Mouse (Mus musculus) gastrocnemius, adult 18-20 months (tissue): ENCODE results near the gene Arsg. TPM values are rescaled to one million over a fixed set of nuclear protein-coding genes. Genes with fewer than 3 reads are reported as not detected.
A peak's percentile ranks its signal among the peaks of the same experiment; 100 is the strongest.

Experiments
- DNase-seq: peaks from one replicate; pipeline ENCODE4 v3.0.0; 2021; ENCODE audit warnings: low spot score
- total RNA-seq, 2 experiments: library from RNA; stranded (reverse); gene quantifications; 2 replicates each; pipeline ENCODE4 v1.2.3; 2021

Arsg gene
- total RNA-seq, 2 experiments from 2014 or later, result 1.2 to 1.6 TPM

- DNase-seq, result no peak
Observed at GRCm38 (mm10) chr11:109544432-109544831, 71.3 kb downstream of the Arsg start.

GRCm38 (mm10) chr11:109545265-109545664 is 72.1 kb downstream of the Arsg start:
- DNase-seq, result no peak

- DNase-seq, result no peak
Observed at GRCm38 (mm10) chr11:109545700-109546143, 72.5 kb downstream of the Arsg start.

- DNase-seq, result no peak
Observed at GRCm38 (mm10) chr11:109546305-109547001, 73.3 kb downstream of the Arsg start.

- no peak for DNase-seq
Observed at GRCm38 (mm10) chr11:109547652-109548051, 74.5 kb downstream of the Arsg start.

GRCm38 (mm10) chr11:109549599-109550290 is 76.6 kb downstream of the Arsg start:
- DNase-seq, result no peak

- DNase-seq, result no peak
Observed at GRCm38 (mm10) chr11:109553921-109554320, 80.7 kb downstream of the Arsg start.

GRCm38 (mm10) chr11:109554443-109554842 is 81.3 kb downstream of the Arsg start:
- DNase-seq, result no peak

- no peak for DNase-seq
Observed at GRCm38 (mm10) chr11:109556130-109556529, 83.0 kb downstream of the Arsg start.

GRCm38 (mm10) chr11:109557419-109557818 is 84.2 kb downstream of the Arsg start:
- no peak for DNase-seq

- no peak for DNase-seq
Observed at GRCm38 (mm10) chr11:109559241-109559640, 86.1 kb downstream of the Arsg start.

- DNase-seq, result peak; percentile 6
Observed at GRCm38 (mm10) chr11:109560793-109561257, 87.7 kb downstream of the Arsg start.

GRCm38 (mm10) chr11:109561445-109561844 is 88.3 kb downstream of the Arsg start:
- no peak for DNase-seq

GRCm38 (mm10) chr11:109563708-109564107 is 90.5 kb downstream of the Arsg start:
- DNase-seq, result no peak

- peak; percentile 15 for DNase-seq
Observed at GRCm38 (mm10) chr11:109564466-109565214, 91.5 kb downstream of the Arsg start.

- no peak for DNase-seq
Observed at GRCm38 (mm10) chr11:109569007-109569618, 95.9 kb downstream of the Arsg start.

- peak; percentile 65 for DNase-seq
Observed at GRCm38 (mm10) chr11:109569809-109570208, 96.6 kb downstream of the Arsg start.

- no peak for DNase-seq
Observed at GRCm38 (mm10) chr11:109572051-109572450, 98.9 kb downstream of the Arsg start.

- DNase-seq, result no peak
Observed at GRCm38 (mm10) chr11:109574604-109575003, 101.4 kb downstream of the Arsg start.

- DNase-seq, result no peak
Observed at GRCm38 (mm10) chr11:109575832-109576231, 102.7 kb downstream of the Arsg start.

- DNase-seq, result no peak
Observed at GRCm38 (mm10) chr11:109578536-109578935, 105.4 kb downstream of the Arsg start.

GRCm38 (mm10) chr11:109579999-109580398 is 106.8 kb downstream of the Arsg start:
- DNase-seq, result no peak
